Mouse (Mus musculus) thymus, postnatal 4 days (tissue): ENCODE results near the gene Olfr1120.
"Not testable (repeated sequence)": the region's sequence is repeated elsewhere in the genome, so short reads cannot be mapped to it uniquely, and the experiment has no call there.

Experiments used
- DNase-seq: peaks from one replicate; pipeline ENCODE4 v3.0.0; 2021

Gene Olfr1120

GRCm38 (mm10) chr2:87354515-87354914, at the start of gene Olfr1120:
Gene Olfr1120 (plus strand): TSS chr2:87354815.
- no peak for DNase-seq

- DNase-seq, result no peak
Measured at GRCm38 (mm10) chr2:87307281-87307680, 47.3 kb upstream of the Olfr1120 start, which contains the start of gene Olfr1118. Gene Olfr1118 (plus strand): TSS chr2:87307581.

- DNase-seq, result not testable (repeated sequence)
Measured at GRCm38 (mm10) chr2:87360121-87360520, 5.5 kb downstream of the Olfr1120 start.

- DNase-seq, result no peak
Measured at GRCm38 (mm10) chr2:87369595-87369994, 15.0 kb downstream of the Olfr1120 start, which contains the start of gene Olfr1121. Gene Olfr1121 (plus strand): TSS chr2:87369895.

GRCm38 (mm10) chr2:87371726-87372125, 17.1 kb downstream of the Olfr1120 start:
- no peak for DNase-seq

GRCm38 (mm10) chr2:87383935-87384334, 29.3 kb downstream of the Olfr1120 start:
- DNase-seq, result no peak

GRCm38 (mm10) chr2:87385549-87385948, 30.9 kb downstream of the Olfr1120 start, which contains the start of gene Olfr1122:
Gene Olfr1122 (plus strand): TSS chr2:87385849.
- no peak for DNase-seq

- DNase-seq, result not testable (repeated sequence)
Measured at GRCm38 (mm10) chr2:87393605-87394004, 39.0 kb downstream of the Olfr1120 start.

GRCm38 (mm10) chr2:87394686-87395085, 40.1 kb downstream of the Olfr1120 start:
- not testable (repeated sequence) for DNase-seq
